Mouse (Mus musculus) mesoderm, embryonic 11.5 days (tissue): ENCODE data around the gene Tspan14.

Source experiments
- DNase-seq: peaks from one replicate; pipeline ENCODE4 v3.0.0-alpha.2; 2012; ENCODE audit warnings: low read depth, low spot score

Gene Tspan14

GRCm38 (mm10) chr14:40918477-40918876, 48.1 kb downstream of the Tspan14 start:
- DNase-seq, result no peak

- DNase-seq, result peak; percentile 89
Measured at GRCm38 (mm10) chr14:40917632-40918031, 49.0 kb downstream of the Tspan14 start.

GRCm38 (mm10) chr14:40916667-40917066, 49.9 kb downstream of the Tspan14 start:
- DNase-seq, result no peak

- no peak for DNase-seq
Measured at GRCm38 (mm10) chr14:40915838-40916237, 50.8 kb downstream of the Tspan14 start.

GRCm38 (mm10) chr14:40914701-40915100, 51.9 kb downstream of the Tspan14 start:
- DNase-seq, result no peak

- no peak for DNase-seq
Measured at GRCm38 (mm10) chr14:40913709-40914108, 52.9 kb downstream of the Tspan14 start.

GRCm38 (mm10) chr14:40911529-40911928, 55.1 kb downstream of the Tspan14 start:
- DNase-seq, result no peak

GRCm38 (mm10) chr14:40908763-40909162, 57.8 kb downstream of the Tspan14 start:
- DNase-seq, result no peak

- no peak for DNase-seq
Measured at GRCm38 (mm10) chr14:40906770-40907169, 59.8 kb downstream of the Tspan14 start.

- DNase-seq, result no peak
Measured at GRCm38 (mm10) chr14:40905813-40906212, 60.8 kb downstream of the Tspan14 start.

GRCm38 (mm10) chr14:40902307-40903055, 64.1 kb downstream of the Tspan14 start:
- no peak for DNase-seq

GRCm38 (mm10) chr14:40900267-40900666, 66.3 kb downstream of the Tspan14 start:
- DNase-seq, result no peak

GRCm38 (mm10) chr14:40897916-40898315, 68.7 kb downstream of the Tspan14 start:
- no peak for DNase-seq

GRCm38 (mm10) chr14:40895681-40896080, 70.9 kb downstream of the Tspan14 start:
- DNase-seq, result no peak

- DNase-seq, result peak; percentile 80
Measured at GRCm38 (mm10) chr14:40894576-40895247, 71.9 kb downstream of the Tspan14 start.

- DNase-seq, result no peak
Measured at GRCm38 (mm10) chr14:40893884-40894283, 72.7 kb downstream of the Tspan14 start.

GRCm38 (mm10) chr14:40893196-40893595, 73.4 kb downstream of the Tspan14 start, which contains the start of gene Sh2d4b:
TSS of gene Sh2d4b (minus strand) at chr14:40893266.
- DNase-seq, result no peak

- DNase-seq, result no peak
Measured at GRCm38 (mm10) chr14:40892326-40892825, 74.2 kb downstream of the Tspan14 start.

- no peak for DNase-seq
Measured at GRCm38 (mm10) chr14:40891506-40891905, 75.1 kb downstream of the Tspan14 start.

- no peak for DNase-seq
Measured at GRCm38 (mm10) chr14:40889704-40890103, 76.9 kb downstream of the Tspan14 start.

- no peak for DNase-seq
Measured at GRCm38 (mm10) chr14:40889181-40889580, 77.4 kb downstream of the Tspan14 start.

- no peak for DNase-seq
Measured at GRCm38 (mm10) chr14:40886428-40887202, 80.0 kb downstream of the Tspan14 start.
